ENCODE assay signal across 13 mouse cellular contexts in the genomic region with DNA sequence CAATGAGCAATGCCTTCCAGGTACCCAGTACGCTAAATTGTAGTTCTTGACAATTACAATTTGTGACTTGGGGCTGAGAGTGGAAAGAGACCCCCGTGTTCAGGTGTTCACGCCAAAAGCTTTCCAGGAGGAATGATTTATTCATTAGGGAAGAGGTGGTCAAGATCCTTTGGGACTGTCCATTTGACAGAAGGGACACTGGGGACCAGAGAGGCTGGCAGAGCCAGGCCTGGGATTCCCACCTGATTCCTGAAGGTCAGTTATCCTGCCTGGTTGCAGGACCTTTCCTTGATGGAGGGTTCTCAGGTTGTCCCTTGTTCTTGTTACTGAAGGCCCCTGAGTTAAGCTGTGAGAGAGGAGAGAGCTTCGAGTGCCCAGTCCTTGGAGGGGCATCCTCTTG.
DNase-seq lines count a peak whose midpoint lies in the region; ATAC-seq and TF ChIP-seq lines count a peak whose summit lies in the region.
"Had no signal": no experiment of that assay in that cellular context is flagged by ENCODE, and none has a peak within 500 bp of the region (broad histone marks: within the 10 kb centered on the region; RNA-seq: fewer than 3 reads in every experiment).

No protein-coding gene starts in this region.

- no peak overlapping the region; the same call in 1 of the 2 replicates for H3K4me2 ChIP-seq in forebrain, embryonic 14.5 days (ENCODE audit: low read length)
- peak overlapping the region; percentile 30; the same call in 1 of the 2 replicates for H3K4me2 ChIP-seq in hindbrain, embryonic 16.5 days (ENCODE audit: low read length)
- no peak overlapping the region for H3K4me2 ChIP-seq in hindbrain, embryonic 14.5 days (replicated peaks)
- H3K4me2 ChIP-seq: embryonic facial prominence, embryonic 15.5 days; hindbrain, embryonic 12.5 days; intestine, embryonic 15.5 days had no signal

- TF ChIP-seq CTCF in cerebellum, adult 2 months (IDR thresholded peaks at IDR 0.05; ENCODE audit: borderline replicate concordance, insufficient read depth, low read depth, low read length), result no peak

- no peak for TF ChIP-seq POLR2A in cerebellum, adult 2 months (IDR thresholded peaks at IDR 0.05; ENCODE audit: borderline replicate concordance, insufficient read depth, low read length)

- 49% methylated on average over 4 of the region's 4 CpGs for WGBS in cerebellum, adult 2 months
- WGBS in forebrain, embryonic 10.5 days, result 67% methylated on average over 4 of the region's 4 CpGs
- 55% methylated on average over 4 of the region's 4 CpGs for whole genome bisulfite sequencing in forebrain, embryonic 14.5 days
- 68% methylated on average over 4 of the region's 4 CpGs for WGBS in hindbrain, embryonic 16.5 days
- 52% methylated on average over 4 of the region's 4 CpGs for WGBS in hindbrain, embryonic 14.5 days

- no peak for ATAC-seq in forebrain, embryonic 14.5 days
- ATAC-seq in hindbrain, embryonic 16.5 days, result no peak
- no peak for ATAC-seq in hindbrain, embryonic 14.5 days (ENCODE audit: low FRiP score)
- ATAC-seq: intestine, embryonic 15.5 days had no signal

- H3K4me1 ChIP-seq in cerebellum, adult 2 months (ENCODE audit: control insufficient read depth, insufficient read depth, low read length), result peaks cover 36% of the 10 kb centered on the region
- H3K4me1 ChIP-seq in forebrain, embryonic 10.5 days, result peaks cover 56% of the 10 kb centered on the region
- H3K4me1 ChIP-seq in forebrain, embryonic 14.5 days (ENCODE audit: control insufficient read depth, insufficient read depth, low read length), result peaks cover 35% of the 10 kb centered on the region
- peaks cover 23% of the 10 kb centered on the region for H3K4me1 ChIP-seq in hindbrain, embryonic 16.5 days (ENCODE audit: control insufficient read depth, insufficient read depth, low read depth, low read length)
- H3K4me1 ChIP-seq in hindbrain, embryonic 14.5 days (replicated peaks; ENCODE audit: control insufficient read depth, insufficient read depth, low read length), result peaks cover 25% of the 10 kb centered on the region

- no peak overlapping the region for H3K4me3 ChIP-seq in cerebellum, adult 2 months (replicated peaks; ENCODE audit: insufficient read depth, low read depth, low read length)
- no peak overlapping the region for H3K4me3 ChIP-seq in forebrain, embryonic 10.5 days
- H3K4me3 ChIP-seq in forebrain, embryonic 14.5 days (ENCODE audit: low read depth, low read length), result no peak overlapping the region
- no peak overlapping the region for H3K4me3 ChIP-seq in hindbrain, embryonic 16.5 days (ENCODE audit: low read length)
- H3K4me3 ChIP-seq in hindbrain, embryonic 14.5 days (replicated peaks; ENCODE audit: low read length), result no peak overlapping the region
- H3K4me3 ChIP-seq: embryonic facial prominence, embryonic 15.5 days; erythroblast, embryonic 14.5 days; heart, embryonic 10.5 days; hindbrain, embryonic 12.5 days; intestine, embryonic 15.5 days had no signal

- no peaks in the 10 kb centered on the region for H3K9me3 ChIP-seq in forebrain, embryonic 10.5 days
- no peaks in the 10 kb centered on the region for H3K9me3 ChIP-seq in forebrain, embryonic 14.5 days (replicated peaks; ENCODE audit: control insufficient read depth, low read length)
- H3K9me3 ChIP-seq in hindbrain, embryonic 16.5 days (ENCODE audit: control insufficient read depth, low read length), result no peaks in the 10 kb centered on the region
- H3K9me3 ChIP-seq in hindbrain, embryonic 14.5 days (ENCODE audit: control insufficient read depth, low read length), result no peaks in the 10 kb centered on the region
- H3K9me3 ChIP-seq: embryonic facial prominence, embryonic 15.5 days; heart, embryonic 10.5 days; hindbrain, embryonic 12.5 days; intestine, embryonic 15.5 days had no signal

- H3K36me3 ChIP-seq in forebrain, embryonic 10.5 days (replicated peaks), result no peaks in the 10 kb centered on the region
- H3K36me3 ChIP-seq in forebrain, embryonic 14.5 days (ENCODE audit: control insufficient read depth, insufficient read depth, low read length), result no peaks in the 10 kb centered on the region
- no peaks in the 10 kb centered on the region for H3K36me3 ChIP-seq in hindbrain, embryonic 16.5 days (ENCODE audit: control insufficient read depth, insufficient read depth, low read length)
- H3K36me3 ChIP-seq in hindbrain, embryonic 14.5 days (replicated peaks; ENCODE audit: control insufficient read depth, insufficient read depth), result no peaks in the 10 kb centered on the region
- H3K36me3 ChIP-seq: embryonic facial prominence, embryonic 15.5 days; heart, embryonic 10.5 days; hindbrain, embryonic 12.5 days; intestine, embryonic 15.5 days had no signal

- H3K27ac ChIP-seq in cerebellum, adult 2 months (ENCODE audit: insufficient read depth, low read length), result peak overlapping the region; percentile 36; the same call in 1 of the 2 replicates
- H3K27ac ChIP-seq in forebrain, embryonic 10.5 days, result peak overlapping the region; percentile 70; the same call in 1 of the 2 replicates
- H3K27ac ChIP-seq in forebrain, embryonic 14.5 days (ENCODE audit: low read depth, low read length), result no peak overlapping the region; the same call in 1 of the 2 replicates
- no peak overlapping the region; the same call in 1 of the 2 replicates for H3K27ac ChIP-seq in hindbrain, embryonic 16.5 days (ENCODE audit: low read depth, low read length)
- H3K27ac ChIP-seq in hindbrain, embryonic 14.5 days, result no peak overlapping the region
- H3K27ac ChIP-seq: embryonic facial prominence, embryonic 15.5 days; heart, embryonic 10.5 days; hindbrain, embryonic 12.5 days; intestine, embryonic 15.5 days had no signal

- no peaks in the 10 kb centered on the region for H3K27me3 ChIP-seq in cerebellum, adult 2 months (ENCODE audit: control insufficient read depth, insufficient read depth, low read length)
- peaks cover 98% of the 10 kb centered on the region for H3K27me3 ChIP-seq in forebrain, embryonic 10.5 days (ENCODE audit: poor library complexity, severe bottlenecking)
- H3K27me3 ChIP-seq in forebrain, embryonic 14.5 days (replicated peaks; ENCODE audit: control insufficient read depth, insufficient read depth, low read length), result no peaks in the 10 kb centered on the region
- peaks cover 3% of the 10 kb centered on the region for H3K27me3 ChIP-seq in hindbrain, embryonic 16.5 days (replicated peaks; ENCODE audit: control insufficient read depth, insufficient read depth, low read length)
- H3K27me3 ChIP-seq in hindbrain, embryonic 14.5 days (ENCODE audit: control insufficient read depth, insufficient read depth, low read length), result peaks cover 4% of the 10 kb centered on the region

- no peak for DNase-seq in cerebellum, adult 2 months
- DNase-seq in cerebellum, postnatal 4 days (ENCODE audit: low spot score in 2 of 2), result no peak
- no peak for DNase-seq in forebrain, embryonic 10.5 days (ENCODE audit: extremely low spot score, low spot score)
- DNase-seq in forebrain, embryonic 14.5 days (ENCODE audit: low spot score), result no peak
- no peak for DNase-seq in hindbrain, embryonic 14.5 days (ENCODE audit: low spot score)
- peak; percentile 32 to 55 for DNase-seq in cerebellum, postnatal 25 days
- DNase-seq in lung, postnatal 10 days, result no peak

- H3K9ac ChIP-seq in forebrain, embryonic 14.5 days (ENCODE audit: low read length), result no peak overlapping the region
- H3K9ac ChIP-seq in hindbrain, embryonic 16.5 days (ENCODE audit: low read depth, low read length), result no peak overlapping the region
- no peak overlapping the region for H3K9ac ChIP-seq in hindbrain, embryonic 14.5 days
- H3K9ac ChIP-seq: embryonic facial prominence, embryonic 15.5 days; hindbrain, embryonic 12.5 days; intestine, embryonic 15.5 days had no signal

Comparison
In these comparisons a context has a peak if more than half of its experiments do, and no peak if none do; other contexts are left out.
1. DNase-seq: peak in cerebellum, postnatal 25 days (2 of 2); none in cerebellum, adult 2 months (0 of 2), cerebellum, postnatal 4 days (0 of 2), forebrain, embryonic 10.5 days (single experiment), forebrain, embryonic 14.5 days (single experiment), hindbrain, embryonic 14.5 days (single experiment) and lung, postnatal 10 days (single experiment).
2. H3K27ac ChIP-seq: peak in cerebellum, adult 2 months (single experiment) and forebrain, embryonic 10.5 days (single experiment); none in forebrain, embryonic 14.5 days (single experiment), hindbrain, embryonic 16.5 days (single experiment) and hindbrain, embryonic 14.5 days (single experiment).